Mouse (Mus musculus) CH12.LX (cell line): ENCODE measurements around the gene Cwc27. TPM values are rescaled to one million over a fixed set of nuclear protein-coding genes. Genes with fewer than 3 reads are reported as not detected.

Experiments
- DNase-seq: peaks from one replicate; pipeline ENCODE4 v3.0.0-alpha.2; 2013; ENCODE audit errors: extremely low read depth
- H3K27ac ChIP-seq: 2 replicates; pipeline ENCODE4 v1.5.1; 2012; ENCODE audit warnings: low read depth, mild to moderate bottlenecking, control low read depth, moderate library complexity; ENCODE audit not compliant: insufficient read depth
- H3K27me3 ChIP-seq: replicated peaks from 2 replicates; pipeline ENCODE3; 2012; ENCODE audit warnings: inconsistent platforms
- H3K36me3 ChIP-seq, 2 experiments: replicated peaks in 1 of 2; 2 replicates each; pipeline versions ENCODE3 to v1.6.1; 2012; ENCODE audit warnings: inconsistent platforms in 1 of 2, low read length in 1 of 2, mild to moderate bottlenecking in 1 of 2, mixed read lengths in 1 of 2, moderate library complexity in 1 of 2; ENCODE audit not compliant: control insufficient read depth in 1 of 2, insufficient read depth in 1 of 2
- H3K4me1 ChIP-seq, 2 experiments: 2 replicates each; pipeline ENCODE4 v1.6.1; 2012; ENCODE audit warnings: inconsistent platforms in 1 of 2, moderate library complexity in 1 of 2; ENCODE audit not compliant: insufficient read depth in 2 of 2, control insufficient read depth in 1 of 2
- H3K4me2 ChIP-seq: 2 replicates; pipeline ENCODE4 v1.6.1; 2012; ENCODE audit warnings: low read depth, mild to moderate bottlenecking, control low read depth; ENCODE audit not compliant: poor library complexity, insufficient read depth, severe bottlenecking
- H3K4me3 ChIP-seq, 3 experiments: fragments of 150-350 bp in 1 of 3; sonication (generic) in 1 of 3; replicated peaks in 1 of 3; 2 replicates each; pipeline versions ENCODE3 to v1.5.1; 2011 to 2012; ENCODE audit warnings: low read depth in 2 of 3, low read length in 2 of 3, mild to moderate bottlenecking in 2 of 3, moderate library complexity in 2 of 3, control low read depth in 1 of 3, improper control_type of control experiment in 1 of 3, inconsistent platforms in 1 of 3, mixed read lengths in 1 of 3; ENCODE audit not compliant: poor library complexity in 1 of 3
- H3K79me2 ChIP-seq: replicated peaks from 2 replicates; pipeline ENCODE4 v1.6.1; 2012; ENCODE audit warnings: mild to moderate bottlenecking, moderate library complexity; ENCODE audit not compliant: control insufficient read depth, poor library complexity, insufficient read depth, severe bottlenecking; ENCODE audit errors: extremely low read depth
- H3K9ac ChIP-seq: 2 replicates; pipeline ENCODE4 v1.6.1; 2012; ENCODE audit warnings: low read depth, mild to moderate bottlenecking, control low read depth, moderate library complexity; ENCODE audit not compliant: insufficient read depth
- H3K9me3 ChIP-seq: replicated peaks from 2 replicates; pipeline ENCODE3; 2012; ENCODE audit warnings: low read length, inconsistent platforms, mixed read lengths
- BHLHE40 ChIP-seq: IDR thresholded peaks from 2 replicates; pipeline ENCODE4 v1.6.1; 2011; ENCODE audit warnings: mild to moderate bottlenecking, low read depth, low read length, improper control_type of control experiment
- CHD2 ChIP-seq: IDR thresholded peaks from 2 replicates; pipeline ENCODE4 v1.6.1; 2011; ENCODE audit warnings: low read length, improper control_type of control experiment
- KAT2A ChIP-seq: IDR thresholded peaks from 2 replicates; pipeline ENCODE4 v1.6.1; 2012; ENCODE audit warnings: low read length, improper control_type of control experiment, inconsistent platforms; ENCODE audit not compliant: insufficient replicate concordance
- MAFK ChIP-seq: IDR thresholded peaks from 2 replicates; pipeline ENCODE4 v1.6.1; 2011; ENCODE audit warnings: low read length, improper control_type of control experiment; ENCODE audit not compliant: insufficient replicate concordance
- MEF2A ChIP-seq: IDR thresholded peaks from 2 replicates; pipeline ENCODE4 v1.6.1; 2014; ENCODE audit warnings: low read depth, mild to moderate bottlenecking, inconsistent platforms, low read length, improper control_type of control experiment, borderline replicate concordance
- NELFE ChIP-seq: IDR thresholded peaks from 2 replicates; pipeline ENCODE4 v1.6.1; 2011; ENCODE audit warnings: low read depth, low read length, improper control_type of control experiment
- NRF1 ChIP-seq: IDR thresholded peaks from 2 replicates; pipeline ENCODE4 v1.6.1; 2014; ENCODE audit warnings: low read depth, mild to moderate bottlenecking, inconsistent platforms, low read length, improper control_type of control experiment, moderate library complexity
- PAX5 ChIP-seq: IDR thresholded peaks from 2 replicates; pipeline ENCODE4 v1.6.1; 2012; ENCODE audit warnings: low read length, inconsistent platforms, mixed read lengths
- POLR2A ChIP-seq: IDR thresholded peaks from 2 replicates; pipeline ENCODE4 v1.6.1; 2011; ENCODE audit warnings: low read depth, mild to moderate bottlenecking, improper control_type of control experiment, low read length
- SIN3A ChIP-seq: IDR thresholded peaks from 2 replicates; pipeline ENCODE4 v1.6.1; 2012; ENCODE audit warnings: low read length, improper control_type of control experiment, inconsistent platforms
- SMC3 ChIP-seq: IDR thresholded peaks from 2 replicates; pipeline ENCODE4 v1.6.1; 2011; ENCODE audit warnings: low read depth, low read length, improper control_type of control experiment
- TBP ChIP-seq: conservative IDR thresholded peaks from 2 replicates; pipeline ENCODE4 v1.6.1; 2011; ENCODE audit warnings: low read depth, low read length, improper control_type of control experiment
- USF1 ChIP-seq: IDR thresholded peaks from 2 replicates; pipeline ENCODE4 v1.6.1; 2014; ENCODE audit warnings: low read depth, mild to moderate bottlenecking, inconsistent platforms, low read length, improper control_type of control experiment
- USF2 ChIP-seq: conservative IDR thresholded peaks from 2 replicates; pipeline ENCODE4 v1.6.1; 2011; ENCODE audit warnings: low read depth, low read length, improper control_type of control experiment
- ZNF384 ChIP-seq: IDR thresholded peaks from 2 replicates; pipeline ENCODE4 v1.6.1; 2012; ENCODE audit warnings: low read depth, low read length, improper control_type of control experiment, inconsistent platforms
- dilution Hi-C: fragments of 300-500 bp; cut with MboI; formaldehyde crosslinking; loops from 2 replicates; pipeline ENCODE4 v1.14.3; 2020; ENCODE audit warnings: low sequenced_read_pairs; ENCODE audit not compliant: extremely low pct_unique_long_range_greater_than_20kb, extremely low pct_ligation_motif_present
- in situ Hi-C: fragments of 300-500 bp; cut with MboI; formaldehyde crosslinking; loops from 3 replicates; pipeline ENCODE4 v1.14.3; 2019; ENCODE audit warnings: low sequenced_read_pairs, low pct_ligation_motif_present, low pct_unique_long_range_greater_than_20kb, mixed read lengths
- polyA plus RNA-seq: library from polyadenylated mRNA; unstranded; fragments of >175 nt; gene quantifications from 2 replicates; pipeline ENCODE4 v1.2.1, GENCODE M21; 2012; ENCODE audit warnings: low read depth; ENCODE audit not compliant: insufficient read length
- total RNA-seq, 2 experiments: library from RNA; depleted of rRNA; stranded (reverse); fragments of 300-350 nt in 1 of 2; fragments of >200 nt in 1 of 2; gene quantifications; 2 replicates each; pipeline ENCODE4 v1.2.3; 2012 to 2014

Cwc27 gene
- total and polyA plus RNA-seq, 3 experiments, result 24.9 to 38.4 (median 26.0) TPM

DNA sequence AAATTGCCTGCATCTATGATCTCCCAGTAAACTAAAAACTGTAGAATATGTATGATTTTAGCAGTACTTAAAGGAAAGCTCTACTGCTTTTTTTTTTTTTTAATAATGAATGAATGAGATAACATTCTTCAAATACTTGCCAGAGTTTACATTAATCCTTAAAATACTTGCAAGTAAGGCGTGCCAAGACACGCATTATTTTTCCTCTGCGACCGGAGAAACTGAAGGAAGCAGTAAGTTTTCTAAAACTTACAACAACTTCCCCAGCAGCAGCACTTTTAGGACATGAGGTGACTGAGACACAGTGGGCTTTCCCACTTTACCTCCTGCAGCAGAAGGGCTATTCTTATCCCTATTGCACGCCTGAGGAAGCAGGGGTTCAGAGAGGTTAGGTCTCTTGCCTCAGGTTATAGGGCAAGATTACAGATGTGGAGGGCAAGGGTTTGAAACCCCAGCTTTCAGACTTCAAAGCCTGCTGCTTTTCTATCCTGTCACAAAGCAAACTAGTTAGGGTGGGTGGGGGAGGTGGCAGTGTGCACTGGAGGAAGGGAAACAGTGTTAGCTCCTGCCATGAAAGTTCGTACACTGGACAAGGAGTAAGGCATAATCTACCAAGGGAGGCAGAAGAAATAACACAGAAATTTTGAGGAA lies 132.5 kb downstream of the Cwc27 start:
- Histone ChIP-seq H3K4me2 (no peak overlapping the region), H3K27me3 (no peaks in the 10 kb centered on the region), H3K27ac (no peak overlapping the region), H3K4me3 (no peak overlapping the region), H3K9ac (no peak overlapping the region), H3K79me2 (no peaks in the 10 kb centered on the region), H3K9me3 (no peaks in the 10 kb centered on the region), H3K4me1 (peaks cover 0 to 13% of the 10 kb centered on the region in 2 experiments; a peak in 2 of 4 replicates), H3K36me3 (peaks cover 0 to 10% of the 10 kb centered on the region in 2 experiments)
- in situ Hi-C loops (no loop called here), dilution Hi-C loops (no loop called here)
- no peak for TF ChIP-seq MEF2A
- no peak for TF ChIP-seq NELFE
- no peak for TF ChIP-seq CHD2
- no peak for TF ChIP-seq SMC3
- TF ChIP-seq POLR2A, result no peak
- TF ChIP-seq SIN3A, result no peak
- TF ChIP-seq TBP, result no peak
- TF ChIP-seq PAX5, result no peak
- no peak for TF ChIP-seq MAFK
- no peak for TF ChIP-seq NRF1
- no peak for TF ChIP-seq ZNF384
- no peak for TF ChIP-seq BHLHE40
- TF ChIP-seq USF1, result no peak
- TF ChIP-seq KAT2A, result no peak
- no peak for DNase-seq

DNA sequence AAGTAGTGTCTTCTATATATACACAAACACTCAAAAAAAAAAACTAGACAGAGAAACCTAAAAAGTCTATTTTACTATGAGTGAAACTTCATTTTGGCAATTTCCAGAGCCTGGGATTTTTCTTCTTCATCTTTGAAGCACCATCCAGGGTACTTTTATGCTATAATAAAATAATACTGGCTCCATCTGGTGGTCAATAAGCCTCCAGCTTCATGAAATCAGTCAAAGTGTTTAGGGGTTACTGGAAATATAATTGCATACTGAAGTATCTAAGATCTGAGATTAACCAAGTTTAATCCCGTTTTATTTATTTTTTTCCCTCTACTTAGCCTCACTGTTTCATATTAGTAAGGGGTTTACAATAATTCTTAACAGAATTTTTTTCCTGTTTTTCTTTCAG lies 135.7 kb downstream of the Cwc27 start:
- H3K4me1 ChIP-seq, result peaks cover 0 to 13% of the 10 kb centered on the region in 2 experiments; a peak in 2 of 4 replicates
- no peaks in the 10 kb centered on the region for H3K9me3 ChIP-seq
- no peak overlapping the region for H3K9ac ChIP-seq
- dilution Hi-C loops (no loop called here), in situ Hi-C loops (no loop called here)
- no peak overlapping the region for H3K4me3 ChIP-seq
- H3K4me2 ChIP-seq, result no peak overlapping the region
- H3K27ac ChIP-seq, result no peak overlapping the region
- H3K79me2 ChIP-seq, result no peaks in the 10 kb centered on the region
- H3K27me3 ChIP-seq, result no peaks in the 10 kb centered on the region
- TF ChIP-seq USF1 (no peak), USF2 (no peak), SIN3A (no peak)
- H3K36me3 ChIP-seq, result peaks cover 0 to 8% of the 10 kb centered on the region in 2 experiments
- DNase-seq, result no peak
